Mouse (Mus musculus): ENCODE results near the gene Gm10837.

GRCm38 (mm10) chr14:122528475-122528874 lies 38.1 kb downstream of the Gm10837 start:
- TF ChIP-seq CTCF (IDR thresholded peaks at IDR 0.05; ENCODE audit: control insufficient read depth, insufficient read depth, insufficient replicate concordance, low read depth, low read length), result no peak
- TF ChIP-seq POLR2A (IDR thresholded peaks at IDR 0.05; ENCODE audit: control insufficient read depth, low read depth, low read length), result no peak

All from testis, adult 2 months (tissue).